Mouse (Mus musculus): Measurements from ENCODE around the gene Dcp1a.

DNA sequence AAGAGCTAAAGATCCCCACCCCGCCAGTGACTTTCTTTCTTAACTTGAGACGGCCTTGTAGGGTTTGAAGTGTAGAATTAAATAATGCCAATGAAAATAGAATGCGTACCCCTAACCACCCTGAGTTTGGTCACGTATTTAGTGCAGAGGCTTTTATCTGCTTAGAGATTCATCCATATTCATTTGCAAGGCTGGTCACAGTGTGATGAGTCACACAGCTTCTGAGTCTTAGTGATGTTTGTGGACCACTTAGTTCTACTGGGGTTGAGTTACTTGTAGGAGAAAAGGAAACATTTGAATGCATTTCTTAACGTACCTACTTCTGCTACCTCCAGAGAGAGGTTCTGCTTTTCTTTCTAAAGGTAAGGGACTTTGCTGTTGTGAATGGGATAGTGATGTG lies 25.7 kb downstream of the Dcp1a start:
- TF ChIP-seq CTCF (IDR thresholded peaks at IDR 0.05; ENCODE audit: low read depth, low read length) = no peak
- TF ChIP-seq POLR2A (IDR thresholded peaks at IDR 0.05; ENCODE audit: insufficient read depth, low read length) = no peak
- no peak for TF ChIP-seq EP300 (IDR thresholded peaks at IDR 0.05; ENCODE audit: insufficient read depth, low read depth, low read length)
